Mouse (Mus musculus): Measurements from ENCODE around the gene Vldlr.

DNA sequence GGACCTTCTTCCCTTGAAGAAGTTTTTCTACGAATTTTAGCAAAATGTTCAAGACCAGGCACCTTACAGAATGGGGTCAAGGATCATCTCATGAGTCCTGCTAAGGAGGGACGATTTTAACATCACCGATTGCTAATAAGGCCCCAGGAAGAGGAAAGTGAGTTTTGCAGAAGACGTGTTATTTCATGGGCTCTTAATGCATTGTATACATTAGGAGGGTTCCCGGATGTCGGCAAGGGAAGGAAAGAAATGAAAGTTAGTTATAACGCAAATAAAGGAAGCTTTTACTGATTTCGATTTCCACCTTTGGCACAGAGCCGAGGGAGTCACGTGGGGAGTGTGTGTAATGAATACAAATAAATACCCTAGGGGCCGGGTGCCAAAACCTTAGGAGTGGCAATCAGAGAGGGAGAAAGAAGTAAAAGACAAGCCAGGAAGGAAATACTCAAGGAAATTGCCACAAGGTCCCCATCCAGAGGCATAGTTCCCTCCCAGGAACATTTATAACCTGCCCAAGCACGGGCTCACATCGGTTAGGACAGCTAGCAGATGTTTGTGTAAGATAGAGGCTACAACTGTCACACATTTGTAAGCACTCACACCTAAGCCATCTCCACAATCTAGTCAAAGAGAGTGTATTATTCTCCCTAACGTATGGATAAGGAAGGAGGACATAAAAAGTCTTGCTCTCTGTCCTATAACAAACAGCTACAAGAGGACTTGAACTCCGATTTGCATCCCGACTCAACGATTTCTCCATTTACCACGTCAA lies 35.7 kb upstream of the Vldlr start:
- no peak for TF ChIP-seq CTCF (IDR thresholded peaks at IDR 0.05; ENCODE audit: borderline replicate concordance, extremely low read depth, insufficient read depth, insufficient read length)
- no peak for TF ChIP-seq POLR2A (IDR thresholded peaks at IDR 0.05; ENCODE audit: borderline replicate concordance, extremely low read depth, insufficient read depth, insufficient read length, poor library complexity, severe bottlenecking)
